Mouse (Mus musculus) heart, postnatal 25 days (tissue): ENCODE measurements around the gene Gnl3. TPM values are rescaled to one million over a fixed set of nuclear protein-coding genes. Genes with fewer than 3 reads are reported as not detected.

ENCODE experiments used
- DNase-seq: peaks from one replicate; pipeline ENCODE4 v3.0.0; 2022; ENCODE audit warnings: low spot score
- intact Hi-C: fragments of 180-260 bp; cut with DNase I; formaldehyde crosslinking; loops from one replicate; pipeline ENCODE4 v1.15.1; 2025
- total RNA-seq, 2 experiments: library from RNA; stranded (reverse); gene quantifications; 2 replicates each; pipeline ENCODE4 v1.2.3; 2021

The Gnl3 gene
- 10 to 100 TPM; 19.5 to 20.5 TPM for total RNA-seq

GRCm38 (mm10) chr14:31018860-31019291 lies at the start of gene Gnl3, which contains the start of gene Pbrm1:
Gnl3 (minus strand) TSS chr14:31019152.
Pbrm1 (plus strand) TSS chr14:31019138.
- DNase-seq = peak; percentile 96
- intact Hi-C loops = no loop called here

- no peak for DNase-seq
- intact Hi-C loops = no loop called here
These were observed 43.3 kb upstream of the Gnl3 start for GRCm38 (mm10) chr14:31062277-31062676.

GRCm38 (mm10) chr14:31045817-31046216 lies 26.9 kb upstream of the Gnl3 start:
- intact Hi-C loops = no loop called here

GRCm38 (mm10) chr14:31045296-31045695 lies 26.3 kb upstream of the Gnl3 start:
- DNase-seq = no peak
- intact Hi-C loops = no loop called here

More at GRCm38 (mm10) chr14:31045817-31046216, 26.9 kb upstream of the Gnl3 start:
- no peak for DNase-seq

GRCm38 (mm10) chr14:31025785-31026184 lies 6.8 kb upstream of the Gnl3 start:
- intact Hi-C loops = no loop called here
- DNase-seq = no peak

GRCm38 (mm10) chr14:31022579-31022978 lies 3.6 kb upstream of the Gnl3 start:
- DNase-seq = no peak
- intact Hi-C loops = loop anchor here (5.0 kb wide), 1 partner anchor 180 kb away; no protein-coding TSS in a partner anchor

- peak; percentile 58 for DNase-seq
- intact Hi-C loops = loop anchor here (5.0 kb wide), 1 partner anchor 183 kb away; no protein-coding TSS in a partner anchor
These were observed 616 bp upstream of the Gnl3 start for GRCm38 (mm10) chr14:31019331-31020205.

GRCm38 (mm10) chr14:31017854-31018253 lies 1.1 kb downstream of the Gnl3 start:
- DNase-seq = no peak
- intact Hi-C loops = loop anchor here (2.0 kb wide), 1 partner anchor 15 kb away; no protein-coding TSS in a partner anchor

GRCm38 (mm10) chr14:31016063-31016462 lies 2.9 kb downstream of the Gnl3 start:
- DNase-seq = no peak
- intact Hi-C loops = loop anchor here (2.0 kb wide), 1 partner anchor 13 kb away; no protein-coding TSS in a partner anchor

GRCm38 (mm10) chr14:31013928-31014327 lies 5.0 kb downstream of the Gnl3 start:
- DNase-seq = no peak
- intact Hi-C loops = no loop called here

- intact Hi-C loops = no loop called here
These were observed 7.4 kb downstream of the Gnl3 start for GRCm38 (mm10) chr14:31011588-31011987.

GRCm38 (mm10) chr14:31006779-31007178 lies 12.2 kb downstream of the Gnl3 start:
- intact Hi-C loops = no loop called here
- no peak for DNase-seq

More at GRCm38 (mm10) chr14:31011588-31011987, 7.4 kb downstream of the Gnl3 start:
- no peak for DNase-seq

GRCm38 (mm10) chr14:31004527-31004926 lies 14.4 kb downstream of the Gnl3 start:
- no peak for DNase-seq
- intact Hi-C loops = loop anchor here (5.0 kb wide), 1 partner anchor 52 kb away; the partner anchor contains the start of gene Nek4

- DNase-seq = peak; percentile 75
- intact Hi-C loops = loop anchor here (2.0 to 5.0 kb wide), 2 partner anchors 15 to 49 kb away; partner anchors contain the start of gene Nek4
These were observed 17.4 kb downstream of the Gnl3 start, which contains the start of the genes Glt8d1 and Spcs1 for GRCm38 (mm10) chr14:31001307-31002205. Glt8d1 (plus strand) TSS chr14:31001400. Spcs1 (minus strand) TSS chr14:31001672.

GRCm38 (mm10) chr14:31000816-31001306 lies 18.1 kb downstream of the Gnl3 start:
- DNase-seq = no peak
- intact Hi-C loops = loop anchor here (5.0 kb wide), 1 partner anchor 49 kb away; the partner anchor contains the start of gene Nek4

- intact Hi-C loops = loop anchor here (5.0 kb wide), 1 partner anchor 48 kb away; the partner anchor contains the start of gene Nek4
- no peak for DNase-seq
These were observed 18.6 kb downstream of the Gnl3 start for GRCm38 (mm10) chr14:31000356-31000755.

- DNase-seq = no peak
- intact Hi-C loops = no loop called here
These were observed 22.5 kb downstream of the Gnl3 start for GRCm38 (mm10) chr14:30996417-30996816.

GRCm38 (mm10) chr14:30976222-30976621 lies 42.7 kb downstream of the Gnl3 start:
- intact Hi-C loops = no loop called here

GRCm38 (mm10) chr14:30974204-30974603 lies 44.7 kb downstream of the Gnl3 start:
- DNase-seq = no peak
- intact Hi-C loops = no loop called here

More at GRCm38 (mm10) chr14:30976222-30976621, 42.7 kb downstream of the Gnl3 start:
- DNase-seq = no peak
